Mouse (Mus musculus): ENCODE data around the gene Gtdc1. TPM values are rescaled to one million over a fixed set of nuclear protein-coding genes. Genes with fewer than 3 reads are reported as not detected.
A peak's percentile ranks its signal among the peaks of the same experiment; 100 is the strongest.

The Gtdc1 gene
- 10 to 100 TPM; 14.3 to 31.2 (median 21.5) TPM for polyA plus RNA-seq (2017; shearing (Covaris generic))

- no peak for ATAC-seq
These were observed at the start of gene Gtdc1 for GRCm38 (mm10) chr2:44927482-44927811. Gene Gtdc1, minus strand, starts transcription at chr2:44927657.

- ATAC-seq: no peak
These were observed 49.6 kb upstream of the Gtdc1 start for GRCm38 (mm10) chr2:44977051-44977450.

DNA sequence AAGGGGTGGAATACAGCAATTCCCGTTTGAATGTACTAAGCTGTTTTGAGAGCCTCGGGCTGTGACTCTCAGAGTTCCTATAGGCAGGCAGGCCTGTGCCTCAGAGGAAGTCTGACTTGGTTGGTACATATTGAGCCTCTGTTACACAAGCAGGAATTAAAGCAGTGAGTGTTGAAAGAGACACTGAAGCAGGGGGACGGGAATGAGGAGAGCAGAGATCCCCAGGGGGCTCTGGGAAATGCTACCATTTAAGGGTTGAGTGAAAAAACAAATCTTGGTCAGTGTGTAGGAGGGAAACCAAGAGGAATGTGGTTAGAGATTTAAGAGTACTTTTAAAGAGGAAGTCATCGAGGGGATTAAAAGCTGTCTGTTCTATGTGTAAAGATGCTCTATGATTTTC, 49.0 kb upstream of the Gtdc1 start:
- ATAC-seq: no peak

DNA sequence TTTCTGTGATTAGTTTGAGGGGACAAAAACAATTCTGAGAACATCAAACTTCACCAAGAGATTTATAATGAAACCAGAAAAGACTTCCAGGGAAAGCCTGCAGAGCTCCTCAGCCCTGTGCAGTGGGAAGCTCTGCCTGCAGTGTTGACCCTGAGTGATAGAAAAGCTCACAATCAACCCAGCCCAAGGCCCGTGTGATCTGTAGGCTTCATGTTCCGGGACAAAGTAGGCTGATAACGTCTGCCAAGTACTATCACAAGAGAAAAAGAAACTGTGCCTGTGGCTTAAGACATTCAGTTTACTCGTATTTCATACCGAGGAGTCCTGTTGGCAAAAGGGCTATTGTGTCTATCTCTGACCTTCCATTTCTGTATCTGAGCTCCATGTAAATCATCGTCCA, 46.4 kb upstream of the Gtdc1 start:
- ATAC-seq: no peak

GRCm38 (mm10) chr2:44970087-44970646, 42.7 kb upstream of the Gtdc1 start:
- no peak for ATAC-seq

DNA sequence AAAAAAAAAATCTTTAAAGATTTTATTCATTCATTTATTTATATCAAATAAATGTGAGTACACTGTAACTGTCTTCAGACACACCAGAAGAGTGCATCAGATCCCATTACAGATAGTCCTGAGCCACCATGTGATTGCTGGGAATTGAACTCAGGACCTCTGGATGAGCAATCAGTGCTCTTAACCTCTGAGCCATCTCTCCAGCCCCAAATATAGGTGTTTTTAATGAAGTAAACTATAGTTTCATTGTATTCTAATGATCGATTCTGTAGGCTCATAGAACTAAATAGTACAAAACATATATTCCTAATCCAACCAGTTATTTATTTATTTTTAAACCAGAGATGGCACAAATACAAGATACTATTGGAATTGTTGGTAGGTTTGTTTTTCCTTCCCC, 42.2 kb upstream of the Gtdc1 start:
- ATAC-seq: no peak

- ATAC-seq: no peak
These were observed 41.8 kb upstream of the Gtdc1 start for GRCm38 (mm10) chr2:44969226-44969625.

DNA sequence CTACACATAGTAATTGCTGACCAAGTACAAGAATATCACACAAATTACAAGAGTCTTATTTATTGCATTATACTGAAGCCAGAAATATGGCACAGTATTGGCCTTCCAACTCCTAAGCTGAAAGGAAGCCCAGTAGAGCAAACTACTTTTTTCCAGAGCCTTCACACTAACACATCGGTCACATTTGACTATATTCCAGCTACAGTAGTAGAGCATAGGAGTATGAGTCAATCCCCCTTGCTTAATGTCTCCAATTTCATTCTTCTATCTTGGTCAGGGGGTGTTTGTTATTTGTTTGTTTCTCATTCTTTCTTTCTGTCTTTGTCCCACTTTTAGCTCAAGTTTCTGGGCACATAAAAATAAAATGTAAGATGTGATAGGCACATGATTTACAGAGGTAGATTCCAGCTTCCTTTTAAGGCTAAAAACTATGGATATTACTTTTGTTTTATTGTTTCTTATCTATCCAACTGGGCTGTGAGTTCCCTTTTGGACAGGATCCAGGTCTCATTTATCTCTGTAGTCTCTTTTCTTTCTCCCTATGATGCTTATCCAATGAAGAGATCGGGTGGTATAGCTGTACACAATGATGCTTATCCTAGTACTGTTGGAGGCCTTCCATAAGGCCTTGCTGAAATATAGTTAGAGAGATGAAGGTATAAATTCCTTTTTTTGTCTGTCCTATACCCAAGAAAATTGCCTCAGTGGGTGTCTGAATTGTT, 38.5 kb upstream of the Gtdc1 start:
- ATAC-seq: no peak

DNA sequence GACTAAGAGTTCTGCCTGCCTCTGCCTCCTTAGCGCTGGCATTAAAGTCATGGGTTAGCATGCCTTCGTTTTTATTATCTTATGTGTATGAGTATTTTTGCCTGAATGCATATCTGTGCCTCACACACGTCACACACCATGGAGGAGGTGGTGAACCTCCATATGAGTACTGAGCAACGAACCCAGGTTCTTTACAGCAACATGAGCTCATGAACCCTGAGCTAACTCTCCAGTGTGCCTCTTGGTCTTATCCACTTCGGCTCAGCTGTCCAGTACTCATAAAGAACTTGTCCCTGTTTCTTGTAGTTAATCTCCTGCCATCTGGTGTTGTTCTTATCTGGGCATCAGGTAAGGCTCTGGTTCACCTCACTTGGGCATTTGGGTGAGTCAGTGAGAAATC, 35.2 kb upstream of the Gtdc1 start:
- ATAC-seq: no peak

- ATAC-seq: no peak
These were observed 33.7 kb upstream of the Gtdc1 start for GRCm38 (mm10) chr2:44961192-44961591.

DNA sequence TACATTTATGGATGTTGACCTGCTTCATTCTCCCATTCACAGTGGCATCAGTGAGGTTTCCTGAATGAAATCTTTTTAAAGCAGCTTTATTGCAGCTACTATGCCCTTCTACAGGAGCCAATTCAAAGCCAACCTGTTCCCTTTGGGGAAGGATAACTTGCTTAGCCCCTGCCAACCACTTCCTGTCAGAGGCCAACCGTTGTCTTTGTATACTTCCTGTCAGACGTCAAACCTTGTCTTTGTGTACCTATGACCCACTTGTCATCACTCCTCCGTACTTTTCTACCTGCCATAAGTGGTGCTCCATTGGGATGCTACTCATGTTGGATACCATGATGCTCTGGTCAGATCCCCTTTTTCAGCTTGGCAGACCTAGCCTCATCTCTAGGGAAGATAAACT, 33.1 kb upstream of the Gtdc1 start:
- ATAC-seq: peak; percentile 94

DNA sequence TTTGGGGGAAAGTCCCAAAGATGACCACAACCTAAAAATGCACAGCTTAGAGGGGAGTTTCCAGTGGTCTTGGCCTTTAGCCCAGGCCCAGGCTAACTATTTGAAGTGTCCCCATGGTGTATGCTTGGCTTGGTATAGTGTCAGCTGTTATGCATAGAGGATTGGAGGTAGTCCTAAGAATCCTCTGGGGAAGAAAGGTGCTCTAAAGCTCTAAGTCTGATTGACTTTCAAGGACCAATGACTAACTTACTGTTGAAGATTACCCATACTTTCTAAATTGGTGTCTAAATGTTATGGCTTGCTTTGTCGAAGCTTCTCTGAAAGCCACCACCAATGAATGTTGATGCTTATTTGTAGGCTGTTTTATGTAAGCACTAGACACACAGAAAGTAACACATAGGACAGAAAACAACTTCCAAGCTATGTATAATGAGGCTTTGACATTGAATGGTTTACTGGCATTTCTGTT, 29.9 kb upstream of the Gtdc1 start:
- ATAC-seq: no peak

- ATAC-seq: peak; percentile 21
These were observed 28.8 kb upstream of the Gtdc1 start for GRCm38 (mm10) chr2:44956232-44956631.

DNA sequence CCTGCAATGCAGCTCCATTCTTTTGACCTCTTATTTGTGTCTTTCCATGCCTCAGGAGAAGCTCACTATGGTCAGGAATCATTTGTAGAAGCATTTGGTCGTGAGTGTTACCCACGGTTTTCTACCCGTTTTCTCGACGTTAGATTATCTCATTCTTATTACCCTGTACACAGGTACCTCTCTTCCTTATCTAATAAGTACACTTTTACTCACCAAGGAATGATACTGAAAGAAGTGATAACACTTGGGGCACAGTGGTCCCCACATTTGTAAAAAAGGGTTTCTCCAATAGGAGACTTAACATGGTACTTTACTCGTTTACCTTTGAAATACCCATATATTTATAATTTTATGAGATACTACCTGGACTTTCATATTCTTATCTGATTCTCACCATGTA, 28.0 kb upstream of the Gtdc1 start:
- no peak for ATAC-seq

DNA sequence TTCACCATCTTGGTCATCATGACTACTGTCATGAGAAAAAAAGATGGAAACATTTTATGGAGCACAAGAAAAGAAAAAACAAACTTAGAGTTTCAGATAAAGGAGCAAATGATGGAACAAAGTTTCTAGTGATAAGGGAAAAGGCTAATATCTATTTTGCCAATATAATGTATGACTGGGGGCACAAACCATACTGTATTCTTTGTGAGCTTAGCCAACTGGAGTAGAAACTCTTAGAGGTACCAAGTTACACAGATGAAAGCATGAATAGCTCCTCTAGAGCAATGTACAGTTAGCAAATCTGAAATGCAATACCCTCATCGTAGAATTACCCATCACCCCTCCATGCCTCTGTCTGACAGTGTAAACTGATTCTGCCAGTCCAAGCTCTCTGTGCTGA, 26.7 kb upstream of the Gtdc1 start:
- ATAC-seq: no peak

GRCm38 (mm10) chr2:44952830-44953422, 25.5 kb upstream of the Gtdc1 start:
- peak; percentile 51 for ATAC-seq

DNA sequence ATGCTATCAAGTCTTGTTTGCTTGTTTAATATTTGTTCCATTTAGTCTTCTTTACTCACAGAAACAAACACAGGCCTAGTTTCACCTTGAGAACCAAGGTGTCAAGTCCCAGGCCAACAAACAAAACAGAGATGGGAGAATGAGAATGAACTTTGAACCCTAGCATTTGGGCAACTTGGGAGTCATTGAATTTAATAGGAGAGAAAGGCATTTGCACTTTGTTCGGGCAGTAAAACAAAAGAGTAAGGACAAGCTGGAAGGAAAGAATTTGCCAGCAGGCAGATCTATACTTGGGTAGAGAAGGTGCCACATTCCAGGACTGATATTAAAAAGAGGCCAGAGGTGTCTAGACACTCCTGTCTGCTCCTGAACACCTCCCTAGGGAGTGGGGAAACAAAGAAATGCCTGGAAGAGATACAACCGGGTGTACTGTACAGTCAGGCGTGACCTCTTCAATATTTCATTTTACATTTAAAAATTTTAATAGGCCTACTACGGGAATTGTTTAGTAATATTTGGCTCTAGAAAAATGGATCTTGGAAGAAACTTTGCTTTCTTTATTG, 24.3 kb upstream of the Gtdc1 start:
- no peak for ATAC-seq

DNA sequence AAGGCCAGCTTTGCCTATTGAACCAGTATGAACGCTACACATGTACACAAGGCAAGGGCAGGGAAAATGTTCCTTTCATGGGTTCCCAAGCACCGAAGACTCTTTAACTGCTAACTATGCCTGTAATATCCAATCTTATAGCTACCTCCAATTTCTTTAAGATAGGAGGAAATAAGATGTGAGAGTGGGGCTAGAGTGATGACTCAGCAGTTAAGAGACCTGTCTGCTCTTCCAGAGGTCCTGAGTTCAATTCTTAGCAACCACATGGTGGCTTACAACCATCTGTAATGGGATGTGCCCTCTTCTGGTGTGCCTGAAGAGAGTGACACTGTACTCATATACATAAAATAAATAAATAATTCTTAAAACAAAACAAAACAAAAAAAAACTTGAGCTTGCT, 17.2 kb upstream of the Gtdc1 start:
- ATAC-seq: no peak

- no peak for ATAC-seq
These were observed 3.5 kb upstream of the Gtdc1 start for GRCm38 (mm10) chr2:44930951-44931350.

- no peak for ATAC-seq
These were observed 1.2 kb upstream of the Gtdc1 start for GRCm38 (mm10) chr2:44928631-44929030.

GRCm38 (mm10) chr2:44926683-44927481, 575 bp downstream of the Gtdc1 start:
- ATAC-seq: peak; percentile 66

DNA sequence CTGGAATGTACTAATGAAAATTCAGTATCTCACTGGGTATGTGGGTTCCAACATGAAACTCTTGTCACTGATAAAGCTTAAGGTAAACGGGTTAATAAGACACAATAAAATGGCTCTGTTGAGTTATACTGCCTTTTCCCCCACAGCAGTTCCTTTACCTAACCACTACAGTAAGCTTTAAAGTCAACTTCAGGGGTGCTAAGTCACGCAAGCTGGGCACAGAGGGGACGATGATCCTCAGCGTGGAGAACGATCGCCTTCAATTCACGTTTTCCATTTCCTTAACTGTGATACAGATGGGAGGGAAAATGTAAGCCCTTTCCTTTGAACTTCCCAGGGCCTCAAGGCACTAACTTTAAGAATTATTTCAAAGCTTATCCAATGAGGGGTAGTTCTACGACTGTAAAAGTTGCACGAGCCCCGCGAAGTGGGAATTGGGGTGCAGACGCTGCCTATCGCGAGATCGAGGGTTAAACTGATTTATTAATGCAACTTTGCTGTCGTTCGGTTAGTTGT, 1.2 kb downstream of the Gtdc1 start:
- peak; percentile 6 for ATAC-seq

DNA sequence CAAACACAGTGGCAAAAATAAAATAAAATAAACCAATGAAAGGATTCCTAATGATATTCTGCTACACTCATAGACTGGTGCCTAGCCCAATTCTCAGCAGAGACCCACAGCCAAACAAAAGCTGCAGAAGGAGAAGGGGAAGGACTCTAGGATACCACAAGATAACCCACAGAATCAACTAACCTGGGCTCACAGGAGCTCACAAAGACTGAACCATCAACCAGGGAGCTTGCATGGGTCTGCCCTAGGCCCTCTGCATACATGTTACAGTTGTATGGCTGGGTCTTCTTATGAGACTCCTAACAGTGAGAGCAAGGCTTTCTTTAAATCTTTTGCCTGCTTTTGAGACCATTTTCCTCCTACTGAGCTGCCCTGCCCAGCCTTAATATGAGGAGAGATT, 2.8 kb downstream of the Gtdc1 start:
- no peak for ATAC-seq
